Mouse (Mus musculus) ES-E14 (cell line): ENCODE data around the gene Gnb2.

ENCODE experiments used
- HCFC1 ChIP-seq: IDR thresholded peaks from 2 replicates; pipeline ENCODE4 v1.6.1; 2012; ENCODE audit warnings: low read length, inconsistent platforms, borderline replicate concordance; ENCODE audit not compliant: insufficient read depth
- MAFK ChIP-seq: IDR thresholded peaks from 2 replicates; pipeline ENCODE4 v1.6.1; 2014; ENCODE audit warnings: mild to moderate bottlenecking, low read depth, low read length, inconsistent platforms; ENCODE audit not compliant: insufficient read depth
- ZC3H11A ChIP-seq: IDR thresholded peaks from 2 replicates; pipeline ENCODE4 v1.6.1; 2012; ENCODE audit warnings: low read depth, mild to moderate bottlenecking, inconsistent platforms, low read length, borderline replicate concordance

DNA sequence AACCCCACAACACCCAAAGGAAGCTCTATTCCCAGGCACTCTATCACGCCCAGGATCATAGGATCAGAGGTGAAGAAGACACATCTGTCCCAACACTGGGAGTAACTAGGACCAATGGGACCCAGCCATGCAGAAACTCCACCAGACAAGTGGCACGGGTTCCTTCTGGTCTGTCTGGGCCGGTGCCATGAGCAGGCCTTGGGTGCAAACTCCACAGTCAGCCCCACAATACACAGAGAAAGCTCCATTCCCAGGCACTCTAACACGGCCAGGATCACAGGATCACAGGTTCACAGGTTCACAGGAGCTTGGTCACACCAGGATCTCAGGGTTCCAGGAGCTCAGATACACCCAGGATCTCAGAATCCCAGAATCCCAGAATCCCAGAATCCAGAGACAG, 12.3 kb upstream of the Gnb2 start:
- TF ChIP-seq MAFK, result no peak
- no peak for TF ChIP-seq HCFC1
- TF ChIP-seq ZC3H11A, result no peak
